Mouse (Mus musculus): ENCODE data around the gene Rars.

- peak; percentile 88 for TF ChIP-seq POLR2A (IDR thresholded peaks at IDR 0.05; ENCODE audit: insufficient read depth, low read depth, low read length)
- TF ChIP-seq CTCF (IDR thresholded peaks at IDR 0.05; ENCODE audit: insufficient read depth, low read depth, low read length): no peak
Measured at GRCm38 (mm10) chr11:35798495-35798820, 35.8 kb downstream of the Rars start.

All from olfactory bulb, adult 2 months (tissue).